Mouse (Mus musculus) cerebellum, adult 2 months (tissue): ENCODE measurements around the gene Tmbim1.

ENCODE experiments used
- CTCF ChIP-seq: fragments of 200-500 bp; IDR thresholded peaks from 2 replicates; pipeline ENCODE4 v1.5.1; 2011; ENCODE audit warnings: low read depth, mild to moderate bottlenecking, control low read depth, low read length, moderate library complexity, borderline replicate concordance; ENCODE audit not compliant: insufficient read depth
- POLR2A ChIP-seq: fragments of 200-500 bp; IDR thresholded peaks from 2 replicates; pipeline ENCODE4 v1.6.1; 2011; ENCODE audit warnings: low read length, control low read depth, borderline replicate concordance; ENCODE audit not compliant: insufficient read depth

- TF ChIP-seq CTCF (no peak), POLR2A (no peak)
Measured at GRCm38 (mm10) chr1:74314796-74315195, 9.4 kb upstream of the Tmbim1 start.
